Mouse (Mus musculus) midbrain, embryonic 14.5 days (tissue): Measurements from ENCODE around the gene Tmem82. TPM values are rescaled to one million over a fixed set of nuclear protein-coding genes. Genes with fewer than 3 reads are reported as not detected.
A peak's percentile ranks its signal among the peaks of the same experiment; 100 is the strongest.

Source experiments
- ATAC-seq: fragments of 200-750 bp; cut with Nextera tagmentation; 2 replicates; pipeline ENCODE4 v1.8.0; 2017; ENCODE audit warnings: moderate number of reproducible peaks, moderate library complexity; ENCODE audit not compliant: low FRiP score, low TSS enrichment
- DNase-seq: peaks from one replicate; pipeline ENCODE4 v3.0.0-alpha.2; 2015
- H3K27ac ChIP-seq: fragments of 300-500 bp; sonication (generic); replicated peaks from 2 replicates; pipeline ENCODE4 v1.5.1; 2014; ENCODE audit warnings: mild to moderate bottlenecking, low read depth, low read length, moderate library complexity
- H3K27me3 ChIP-seq: fragments of 300-500 bp; sonication (generic); 2 replicates; pipeline ENCODE4 v1.6.1; 2014; ENCODE audit warnings: low read length, control low read depth, mixed read lengths; ENCODE audit not compliant: control insufficient read depth, insufficient read depth
- H3K36me3 ChIP-seq: fragments of 300-500 bp; sonication (generic); 2 replicates; pipeline ENCODE4 v1.6.1; 2014; ENCODE audit warnings: low read length, control low read depth; ENCODE audit not compliant: control insufficient read depth, insufficient read depth
- H3K4me1 ChIP-seq: fragments of 300-500 bp; sonication (generic); 2 replicates; pipeline ENCODE4 v1.6.1; 2014; ENCODE audit warnings: mild to moderate bottlenecking, antibody characterized with exemption, low read length, control low read depth; ENCODE audit not compliant: control insufficient read depth, insufficient read depth
- H3K4me2 ChIP-seq: fragments of 300-500 bp; sonication (generic); 2 replicates; pipeline ENCODE4 v1.6.1; 2014; ENCODE audit warnings: mild to moderate bottlenecking, low read length, moderate library complexity
- H3K4me3 ChIP-seq: fragments of 300-500 bp; sonication (generic); replicated peaks from 2 replicates; pipeline ENCODE4 v1.5.1; 2014; ENCODE audit warnings: low read depth, low read length
- H3K9ac ChIP-seq: fragments of 300-500 bp; sonication (generic); replicated peaks from 2 replicates; pipeline ENCODE4 v1.6.1; 2014; ENCODE audit warnings: mild to moderate bottlenecking, low read length, moderate library complexity
- H3K9me3 ChIP-seq: fragments of 300-500 bp; sonication (generic); 2 replicates; pipeline ENCODE4 v1.6.1; 2016; ENCODE audit warnings: low read length, control low read depth, mixed read lengths; ENCODE audit not compliant: control insufficient read depth
- WGBS: fragments of 180-500 bp; shearing (Covaris S2); extraction: QIAGEN DNeasy Blood & Tissue Kit; methylation state at CpG from one replicate; pipeline ENCODE4 v1.1.7; 2014; 5-methylcytosine and 5-hydroxymethylcytosine counted together
- polyA plus RNA-seq: library from polyadenylated mRNA; unstranded; fragments of >200 nt; fragmentation: Nextera tagmentation; extraction: Ambion mirVana; gene quantifications from 2 replicates; pipeline ENCODE4 v1.2.1, GENCODE M21; 2014

Gene Tmem82
- polyA plus RNA-seq = 0.08 and 0.16 TPM in 2 replicates

- peaks cover 5% of the 10 kb centered on the region; the same call in 1 of the 2 replicates for H3K4me1 ChIP-seq
- H3K4me3 ChIP-seq = no peak within 1 kb of the TSS
- no peaks in the 10 kb centered on the region for H3K9me3 ChIP-seq
- DNase-seq = peak; percentile 67
- no peak within 1 kb of the TSS for H3K27ac ChIP-seq
- no peak within 1 kb of the TSS for H3K9ac ChIP-seq
- H3K27me3 ChIP-seq = no peaks in the 10 kb centered on the region
- 28% methylated on average over 20 of the region's 20 CpGs for WGBS
- H3K36me3 ChIP-seq = no peaks in the 10 kb centered on the region
- no peak for ATAC-seq
- peak within 1 kb of the TSS; percentile 35 for H3K4me2 ChIP-seq
These were observed at the start of gene Tmem82 for GRCm38 (mm10) chr4:141618565-141619243. Tmem82 (minus strand) TSS chr4:141618633.

- no peaks in the 10 kb centered on the region for H3K9me3 ChIP-seq
- H3K36me3 ChIP-seq = peaks cover 12% of the 10 kb centered on the region
- H3K9ac ChIP-seq = peak within 1 kb of the TSS; percentile 98
- DNase-seq (no peak), ATAC-seq (peak; percentile 19; the same call in 1 of the 2 replicates)
- peak within 1 kb of the TSS; percentile 64 for H3K4me2 ChIP-seq
- WGBS = 78% methylated on average over 8 of the region's 8 CpGs
- peaks cover 11% of the 10 kb centered on the region for H3K4me1 ChIP-seq
- H3K27me3 ChIP-seq = no peaks in the 10 kb centered on the region
- H3K4me3 ChIP-seq = peak within 1 kb of the TSS; percentile 76
- H3K27ac ChIP-seq = peak within 1 kb of the TSS; percentile 83
These were observed 46.4 kb upstream of the Tmem82 start, which contains the start of gene Plekhm2 for GRCm38 (mm10) chr4:141664799-141665198. Plekhm2 (minus strand) TSS chr4:141664899.

DNA sequence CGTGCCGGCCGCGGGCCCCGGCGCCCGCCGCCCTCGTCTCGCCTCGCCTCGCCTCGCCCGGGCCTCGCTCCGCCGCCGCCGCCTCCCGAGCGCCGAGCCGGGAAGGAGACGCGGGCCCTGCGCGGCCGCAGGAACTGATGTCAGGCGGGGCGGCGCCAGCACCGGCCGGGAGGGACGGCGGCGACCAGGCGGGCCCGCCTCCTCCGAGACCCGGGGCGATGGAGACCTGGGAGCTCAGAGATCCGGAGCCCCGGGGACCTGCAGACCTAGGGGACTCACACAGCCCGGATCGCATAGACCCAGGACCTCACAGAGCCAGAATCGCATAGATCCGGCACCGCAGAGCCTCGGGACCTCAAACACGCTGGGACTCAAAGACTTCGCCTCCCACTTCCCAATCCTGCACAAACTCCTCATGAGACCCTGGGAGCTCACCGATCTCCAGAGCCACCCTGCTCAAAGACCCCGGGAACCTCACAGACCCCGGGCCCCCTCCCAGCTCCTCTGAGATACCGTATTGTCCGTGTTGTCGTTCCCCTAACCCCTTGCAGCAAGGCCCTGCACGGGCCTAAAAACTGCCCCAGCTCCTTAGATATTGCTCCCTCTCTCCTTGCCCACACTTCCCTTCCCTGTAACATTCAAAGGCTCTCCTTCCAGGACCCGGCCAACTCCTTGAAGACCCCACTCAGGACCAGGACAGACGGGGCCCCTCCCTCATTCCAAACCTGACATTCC is 45.7 kb upstream of the Tmem82 start:
- Histone ChIP-seq H3K27ac (peak overlapping the region; percentile 83), H3K4me3 (peak overlapping the region; percentile 76), H3K4me2 (peak overlapping the region; percentile 64), H3K9ac (peak overlapping the region; percentile 98), H3K27me3 (no peaks in the 10 kb centered on the region), H3K4me1 (peaks cover 11% of the 10 kb centered on the region), H3K9me3 (no peaks in the 10 kb centered on the region), H3K36me3 (peaks cover 13% of the 10 kb centered on the region)
- ATAC-seq (peak; percentile 76), DNase-seq (peak; percentile 84)
- under 1% methylated on average over 59 of the region's 60 CpGs for WGBS

DNA sequence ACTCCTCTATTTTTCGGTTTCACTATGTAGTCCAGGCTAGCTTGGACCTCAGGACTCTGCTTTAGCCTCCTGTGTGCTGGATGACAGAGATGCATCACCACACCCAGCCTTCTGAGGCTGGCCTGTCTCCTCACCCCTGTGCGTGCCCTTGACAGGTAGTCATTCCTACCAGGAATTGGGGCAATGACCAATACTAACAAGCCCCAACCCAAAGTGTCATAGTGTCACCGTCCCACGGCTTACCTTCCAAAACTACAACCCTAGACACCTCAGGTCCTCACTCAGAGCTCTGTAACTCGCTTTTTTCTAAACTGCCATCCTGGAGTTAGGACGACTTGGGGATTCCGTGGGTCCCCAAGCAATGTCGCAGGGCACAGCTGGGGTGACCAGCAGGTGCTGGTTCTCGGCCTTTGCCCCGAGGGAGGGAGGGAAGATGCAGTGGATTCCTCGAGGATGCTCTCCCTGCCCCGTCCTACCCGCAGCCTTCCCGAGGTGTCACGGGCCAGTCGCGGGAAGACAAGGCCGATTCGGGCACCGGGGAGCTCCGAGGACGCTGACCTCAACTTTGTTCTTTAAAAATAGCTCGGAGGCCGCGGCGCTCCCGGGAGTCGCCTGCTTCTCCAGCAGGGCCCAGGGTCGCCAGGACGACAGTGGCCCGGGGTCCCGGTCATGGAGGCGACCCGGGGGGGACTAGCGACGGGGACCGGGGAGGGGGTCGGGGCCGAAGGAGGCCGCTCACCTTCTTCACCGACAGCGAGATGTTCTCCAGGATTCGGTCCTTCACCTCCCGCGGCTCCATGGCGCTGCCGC is 44.9 kb upstream of the Tmem82 start:
- ATAC-seq (peak; percentile 34), DNase-seq (peak; percentile 56)
- H3K4me2 ChIP-seq = peak overlapping the region; percentile 64
- no peaks in the 10 kb centered on the region for H3K27me3 ChIP-seq
- H3K36me3 ChIP-seq = peaks cover 18% of the 10 kb centered on the region
- peak overlapping the region; percentile 83 for H3K27ac ChIP-seq
- no peaks in the 10 kb centered on the region for H3K9me3 ChIP-seq
- H3K9ac ChIP-seq = peak overlapping the region; percentile 98
- peak overlapping the region; percentile 76 for H3K4me3 ChIP-seq
- H3K4me1 ChIP-seq = peaks cover 11% of the 10 kb centered on the region
- 4% methylated on average over 47 of the region's 47 CpGs for WGBS

GRCm38 (mm10) chr4:141660884-141661283 is 42.5 kb upstream of the Tmem82 start:
- WGBS = 71% methylated on average over 11 of the region's 11 CpGs

DNA sequence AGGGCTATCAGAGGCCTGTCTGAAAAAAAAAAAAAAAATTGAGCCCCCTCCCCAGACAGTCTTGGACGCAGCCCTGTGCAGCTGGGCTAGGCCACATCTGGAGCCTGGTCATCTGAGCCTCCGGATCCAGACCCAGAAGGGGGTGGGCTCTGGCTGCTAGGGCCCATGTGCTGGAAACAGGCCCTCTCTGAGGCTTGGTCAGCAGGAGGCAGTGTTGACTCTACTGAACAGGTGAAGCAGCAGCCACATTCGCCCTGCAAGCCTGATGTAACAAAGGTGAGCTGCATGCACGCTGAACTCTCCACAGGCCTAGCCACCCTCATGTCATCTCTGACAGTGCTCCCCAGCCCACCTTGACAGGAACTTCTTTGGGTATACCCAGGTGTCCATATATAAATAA is 41.3 kb upstream of the Tmem82 start:
- Histone ChIP-seq H3K4me1 (peaks cover 9% of the 10 kb centered on the region), H3K36me3 (peaks cover 22% of the 10 kb centered on the region), H3K4me2 (no peak overlapping the region), H3K4me3 (no peak overlapping the region), H3K9me3 (no peaks in the 10 kb centered on the region), H3K9ac (no peak overlapping the region), H3K27ac (no peak overlapping the region), H3K27me3 (no peaks in the 10 kb centered on the region)
- no peak for DNase-seq
- WGBS = 70% methylated on average over 4 of the region's 4 CpGs
- no peak for ATAC-seq

More at GRCm38 (mm10) chr4:141660884-141661283, 42.5 kb upstream of the Tmem82 start:
- DNase-seq (no peak), ATAC-seq (no peak)
- Histone ChIP-seq H3K27me3 (no peaks in the 10 kb centered on the region), H3K4me1 (peaks cover 11% of the 10 kb centered on the region), H3K4me3 (no peak overlapping the region), H3K4me2 (no peak overlapping the region), H3K36me3 (peaks cover 22% of the 10 kb centered on the region), H3K27ac (no peak overlapping the region), H3K9me3 (no peaks in the 10 kb centered on the region), H3K9ac (no peak overlapping the region)

- 95% methylated on average over 6 of the region's 6 CpGs for WGBS
- ATAC-seq = no peak
- DNase-seq = no peak
- H3K9me3 ChIP-seq = no peaks in the 10 kb centered on the region
- peaks cover 9% of the 10 kb centered on the region for H3K4me1 ChIP-seq
- peaks cover 25% of the 10 kb centered on the region for H3K36me3 ChIP-seq
- H3K9ac ChIP-seq = no peak overlapping the region
- no peaks in the 10 kb centered on the region for H3K27me3 ChIP-seq
- H3K4me3 ChIP-seq = no peak overlapping the region
- H3K4me2 ChIP-seq = no peak overlapping the region
- H3K27ac ChIP-seq = no peak overlapping the region
These were observed 40.5 kb upstream of the Tmem82 start for GRCm38 (mm10) chr4:141658846-141659484.

DNA sequence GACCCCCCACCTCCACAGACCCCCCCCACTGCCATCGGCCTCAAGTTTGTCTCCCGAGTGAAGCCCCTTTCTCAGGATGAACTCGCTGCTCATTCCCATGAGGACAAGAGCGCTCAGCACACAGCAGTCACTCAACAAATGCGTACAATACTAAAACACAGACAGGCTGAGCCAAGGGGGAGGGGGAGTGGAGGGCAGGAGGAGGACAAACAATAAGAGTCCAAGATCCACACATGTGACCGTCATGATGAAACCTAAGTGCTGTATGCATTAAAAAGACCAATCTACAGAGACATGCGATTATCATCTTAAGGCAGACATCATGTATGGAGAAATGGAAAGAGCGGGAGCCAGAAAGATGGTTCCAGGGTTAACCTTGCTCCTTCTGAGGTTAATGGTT is 38.5 kb upstream of the Tmem82 start:
- peaks cover 34% of the 10 kb centered on the region for H3K36me3 ChIP-seq
- no peak overlapping the region for H3K27ac ChIP-seq
- ATAC-seq = no peak
- H3K9me3 ChIP-seq = no peaks in the 10 kb centered on the region
- DNase-seq = no peak
- WGBS = 68% methylated on average over 8 of the region's 8 CpGs
- no peak overlapping the region for H3K4me3 ChIP-seq
- no peak overlapping the region for H3K4me2 ChIP-seq
- H3K9ac ChIP-seq = no peak overlapping the region
- peaks cover 4% of the 10 kb centered on the region; the same call in 1 of the 2 replicates for H3K4me1 ChIP-seq
- no peaks in the 10 kb centered on the region for H3K27me3 ChIP-seq
